Mouse (Mus musculus) C2C12 (cell line): ENCODE measurements around the gene Ccnd3. TPM values are rescaled to one million over a fixed set of nuclear protein-coding genes. Genes with fewer than 3 reads are reported as not detected.
"Not testable (repeated sequence)": the region's sequence is repeated elsewhere in the genome, so short reads cannot be mapped to it uniquely, and the experiment has no call there.

Experiments used
- H3K27me3 ChIP-seq: one replicate; pipeline ENCODE4 v1.6.1; 2011; ENCODE audit not compliant: control insufficient read depth, insufficient read depth, insufficient read length
- H3K36me3 ChIP-seq: one replicate; pipeline ENCODE4 v1.6.1; 2011; ENCODE audit not compliant: control insufficient read depth, insufficient read depth
- H3K4me3 ChIP-seq: one replicate; pipeline ENCODE4 v1.5.1; 2011; ENCODE audit warnings: mild to moderate bottlenecking, control low read depth; ENCODE audit not compliant: poor library complexity, insufficient read depth, severe bottlenecking
- H3K79me2 ChIP-seq: one replicate; pipeline ENCODE4 v1.6.1; 2011; ENCODE audit not compliant: control insufficient read depth, insufficient read depth
- H3K79me3 ChIP-seq: one replicate; pipeline ENCODE4 v1.6.1; 2011; ENCODE audit warnings: low read depth, control low read depth
- H3ac ChIP-seq: one replicate; pipeline ENCODE3; 2011; ENCODE audit warnings: low read depth; ENCODE audit not compliant: control insufficient read depth, insufficient read length
- CEBPB ChIP-seq: IDR thresholded peaks from one replicate; pipeline ENCODE4 v1.6.1; 2011; ENCODE audit warnings: low read depth, mild to moderate bottlenecking, control low read depth, moderate library complexity
- CTCF ChIP-seq: IDR thresholded peaks from one replicate; pipeline ENCODE4 v1.5.1; 2011; ENCODE audit not compliant: control insufficient read depth, insufficient read depth, insufficient read length
- FOSL1 ChIP-seq: IDR thresholded peaks from one replicate; pipeline ENCODE4 v1.8.0; 2011; ENCODE audit warnings: mild to moderate bottlenecking, low read length; ENCODE audit not compliant: poor library complexity, insufficient read depth, severe bottlenecking
- MAX ChIP-seq: IDR thresholded peaks from one replicate; pipeline ENCODE4 v1.6.1; 2011; ENCODE audit warnings: mild to moderate bottlenecking, control low read depth
- MYOD1 ChIP-seq: IDR thresholded peaks from one replicate; pipeline ENCODE4 v1.6.1; 2011; ENCODE audit warnings: low read depth; ENCODE audit not compliant: control insufficient read depth, insufficient read length
- MYOG ChIP-seq: IDR thresholded peaks from one replicate; pipeline ENCODE4 v1.6.1; 2011; ENCODE audit not compliant: control insufficient read depth, insufficient read length; ENCODE audit errors: extremely low read depth
- USF1 ChIP-seq: IDR thresholded peaks from one replicate; pipeline ENCODE4 v1.6.1; 2011; ENCODE audit warnings: low read depth, mild to moderate bottlenecking, control low read depth, moderate library complexity
- polyA plus RNA-seq: library from polyadenylated mRNA; unstranded; fragments of >200 nt; fragmentation: generic; extraction: Trizol; gene quantifications from one replicate; pipeline ENCODE4 v1.2.1, GENCODE M21; 2012; ENCODE audit warnings: missing spikeins

Ccnd3 gene
- polyA plus RNA-seq, 1 experiment = 217 TPM

- Histone ChIP-seq H3K36me3 (peaks cover 24% of the 10 kb centered on the region), H3K79me2 (peaks cover 17% of the 10 kb centered on the region), H3K79me3 (peaks cover 10% of the 10 kb centered on the region), H3ac (peak overlapping the region; percentile 58), H3K27me3 (no peaks in the 10 kb centered on the region), H3K4me3 (peak overlapping the region; percentile 56)
- no peak for TF ChIP-seq USF1
- TF ChIP-seq MYOD1 = no peak
- TF ChIP-seq CTCF = no peak
- TF ChIP-seq MAX = no peak
- no peak for TF ChIP-seq MYOG
- TF ChIP-seq FOSL1 = no peak
- no peak for TF ChIP-seq CEBPB
Observed at GRCm38 (mm10) chr17:47501531-47501930, 3.3 kb upstream of the Ccnd3 start.

GRCm38 (mm10) chr17:47501946-47502706, 2.7 kb upstream of the Ccnd3 start, which contains the start of gene Taf8:
Gene Taf8 (minus strand): TSS chr17:47502292.
- peak within 1 kb of the TSS; percentile 56 for H3K4me3 ChIP-seq
- peak within 1 kb of the TSS; percentile 84 for H3ac ChIP-seq
- H3K27me3 ChIP-seq = no peaks in the 10 kb centered on the region
- peaks cover 17% of the 10 kb centered on the region for H3K79me2 ChIP-seq
- peaks cover 21% of the 10 kb centered on the region for H3K36me3 ChIP-seq
- TF ChIP-seq USF1 = peak; percentile 61
- no peak for TF ChIP-seq FOSL1
- TF ChIP-seq CTCF = no peak
- TF ChIP-seq MYOD1 = no peak
- TF ChIP-seq CEBPB = no peak
- TF ChIP-seq MAX = peak; percentile 79
- TF ChIP-seq MYOG = no peak
- H3K79me3 ChIP-seq = peaks cover 10% of the 10 kb centered on the region

GRCm38 (mm10) chr17:47502707-47503045, 2.2 kb upstream of the Ccnd3 start:
- not testable (repeated sequence) for H3K27me3 ChIP-seq, H3ac ChIP-seq, H3K4me3 ChIP-seq
- peaks cover 17% of the 10 kb centered on the region for H3K79me2 ChIP-seq
- peaks cover 10% of the 10 kb centered on the region for H3K79me3 ChIP-seq
- H3K36me3 ChIP-seq = peaks cover 18% of the 10 kb centered on the region
- TF ChIP-seq USF1 = peak; percentile 25

DNA sequence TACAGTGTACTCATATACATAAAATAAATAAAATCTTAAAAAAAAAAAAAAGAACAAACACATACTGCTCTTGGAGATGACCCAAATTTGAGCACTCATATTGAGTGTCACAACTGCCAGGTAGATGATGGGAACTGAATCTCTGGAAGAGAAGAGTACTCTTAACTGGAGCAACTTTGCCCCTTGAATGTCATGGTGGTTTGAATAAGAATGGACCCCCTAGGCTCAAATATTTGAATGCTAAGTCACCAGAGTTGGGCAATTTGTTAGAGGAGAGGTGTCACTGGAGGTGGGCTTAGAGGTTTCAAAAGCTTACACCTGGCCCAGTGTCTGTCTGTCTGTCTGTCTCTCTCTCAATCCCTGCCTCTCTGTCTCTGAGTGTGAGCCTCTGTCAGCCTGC, 1.2 kb upstream of the Ccnd3 start:
- H3ac ChIP-seq = no peak overlapping the region
- H3K4me3 ChIP-seq = no peak overlapping the region
- peaks cover 17% of the 10 kb centered on the region for H3K79me2 ChIP-seq

GRCm38 (mm10) chr17:47504228-47504627, 623 bp upstream of the Ccnd3 start:
- Histone ChIP-seq H3K79me2 (peaks cover 17% of the 10 kb centered on the region), H3K79me3 (peaks cover 10% of the 10 kb centered on the region), H3K4me3 (no peak overlapping the region), H3ac (no peak overlapping the region), H3K36me3 (peaks cover 11% of the 10 kb centered on the region), H3K27me3 (no peaks in the 10 kb centered on the region)
- TF ChIP-seq USF1 (no peak), FOSL1 (no peak), CTCF (no peak), MAX (no peak), CEBPB (no peak), MYOD1 (no peak), MYOG (no peak)

More for the DNA sequence above, 1.2 kb upstream of the Ccnd3 start:
- Histone ChIP-seq H3K36me3 (peaks cover 11% of the 10 kb centered on the region), H3K27me3 (no peaks in the 10 kb centered on the region), H3K79me3 (peaks cover 10% of the 10 kb centered on the region)
- TF ChIP-seq USF1 (no peak), MYOD1 (no peak), CEBPB (no peak), MAX (no peak), CTCF (no peak), FOSL1 (no peak), MYOG (no peak)

GRCm38 (mm10) chr17:47505566-47505965, 715 bp downstream of the Ccnd3 start:
- Histone ChIP-seq H3K27me3 (no peaks in the 10 kb centered on the region), H3K36me3 (peaks cover 4% of the 10 kb centered on the region), H3K79me2 (peaks cover 11% of the 10 kb centered on the region), H3ac (no peak overlapping the region), H3K4me3 (peak overlapping the region; percentile 6), H3K79me3 (peaks cover 8% of the 10 kb centered on the region)
- TF ChIP-seq MYOG = no peak
- no peak for TF ChIP-seq MAX
- TF ChIP-seq FOSL1 = no peak
- TF ChIP-seq USF1 = no peak
- no peak for TF ChIP-seq CTCF
- no peak for TF ChIP-seq CEBPB
- no peak for TF ChIP-seq MYOD1
